Mouse (Mus musculus) embryonic facial prominence, embryonic 10.5 days (tissue): ENCODE results near the gene Bola3. TPM values are rescaled to one million over a fixed set of nuclear protein-coding genes. Genes with fewer than 3 reads are reported as not detected.
"Not testable (repeated sequence)": the region's sequence is repeated elsewhere in the genome, so short reads cannot be mapped to it uniquely, and the experiment has no call there.

ENCODE experiments used
- DNase-seq: peaks from one replicate; pipeline ENCODE4 v3.0.0-alpha.2; 2017; ENCODE audit warnings: low spot score
- H3K27ac ChIP-seq: fragments of 300-500 bp; sonication (generic); replicated peaks from 2 replicates; pipeline ENCODE4 v1.5.1; 2016; ENCODE audit warnings: mild to moderate bottlenecking
- H3K27me3 ChIP-seq: fragments of 300-500 bp; sonication (generic); replicated peaks from 2 replicates; pipeline ENCODE4 v1.6.1; 2016; ENCODE audit warnings: low read depth, mild to moderate bottlenecking; ENCODE audit not compliant: poor library complexity, severe bottlenecking
- H3K36me3 ChIP-seq: fragments of 300-500 bp; sonication (generic); replicated peaks from 2 replicates; pipeline ENCODE4 v1.6.1; 2016; ENCODE audit warnings: mild to moderate bottlenecking, moderate library complexity
- H3K4me1 ChIP-seq: fragments of 300-500 bp; sonication (generic); 2 replicates; pipeline ENCODE4 v1.6.1; 2016
- H3K4me3 ChIP-seq: fragments of 300-500 bp; sonication (generic); 2 replicates; pipeline ENCODE4 v1.5.1; 2016; ENCODE audit warnings: mild to moderate bottlenecking, moderate library complexity
- H3K9me3 ChIP-seq: fragments of 300-500 bp; sonication (generic); 2 replicates; pipeline ENCODE4 v1.6.1; 2016; ENCODE audit warnings: mild to moderate bottlenecking
- WGBS: fragments of 180-500 bp; shearing (Covaris S2); methylation state at CpG from one replicate; pipeline ENCODE4 v1.1.7; 2016; 5-methylcytosine and 5-hydroxymethylcytosine counted together
- polyA plus RNA-seq: library from polyadenylated mRNA; unstranded; fragments of >200 nt; fragmentation: Nextera tagmentation; extraction: Ambion mirVana; gene quantifications from 2 replicates; pipeline ENCODE4 v1.2.1, GENCODE M21; 2016

The Bola3 gene
- polyA plus RNA-seq, 1 experiment from 2014 or later, result 153 TPM

GRCm38 (mm10) chr6:83323652-83324419, 25.1 kb upstream of the Bola3 start:
- Histone ChIP-seq H3K4me3 (no peak overlapping the region), H3K27ac (no peak overlapping the region), H3K9me3 (no peaks in the 10 kb centered on the region), H3K36me3 (peaks cover 7% of the 10 kb centered on the region), H3K27me3 (no peaks in the 10 kb centered on the region), H3K4me1 (peaks cover 15% of the 10 kb centered on the region)
- no peak for DNase-seq
- 69% methylated on average over 8 of the region's 8 CpGs for WGBS

- peak; percentile 94 for DNase-seq
- no peaks in the 10 kb centered on the region for H3K27me3 ChIP-seq
- peak within 1 kb of the TSS; percentile 86 for H3K4me3 ChIP-seq
- WGBS, result 2% methylated on average over 65 of the region's 65 CpGs
- H3K9me3 ChIP-seq, result no peaks in the 10 kb centered on the region
- peak within 1 kb of the TSS; percentile 97 for H3K27ac ChIP-seq
- H3K4me1 ChIP-seq, result peaks cover 15% of the 10 kb centered on the region
- peaks cover 21% of the 10 kb centered on the region for H3K36me3 ChIP-seq
Measured at GRCm38 (mm10) chr6:83325525-83326393, 23.2 kb upstream of the Bola3 start, which contains the start of the genes Mthfd2 and Mob1a. TSS of gene Mthfd2 (minus strand) at chr6:83325908. TSS of gene Mob1a (plus strand) at chr6:83326016.

DNA sequence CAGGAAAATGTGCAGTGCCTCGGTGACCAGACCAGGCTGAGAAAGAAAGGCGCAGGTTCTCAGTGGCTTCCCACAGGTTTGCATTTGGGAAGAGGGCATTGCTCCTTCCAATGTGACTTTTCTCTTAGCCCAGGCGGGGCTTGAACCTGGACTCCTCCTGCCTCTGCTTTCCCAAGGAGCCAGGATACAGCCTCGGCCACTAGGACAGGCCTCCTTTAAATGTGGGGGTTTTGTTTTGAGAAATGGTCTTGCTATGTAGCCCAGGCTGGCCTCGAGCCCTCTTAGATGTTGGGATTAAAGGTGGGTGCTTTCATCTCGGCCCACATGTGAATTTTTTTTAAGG, 22.6 kb upstream of the Bola3 start:
- peaks cover 15% of the 10 kb centered on the region for H3K4me1 ChIP-seq
- 10% methylated on average over 6 of the region's 6 CpGs for WGBS
- DNase-seq, result no peak
- H3K27me3 ChIP-seq, result no peaks in the 10 kb centered on the region
- peak overlapping the region; percentile 86 for H3K4me3 ChIP-seq
- H3K27ac ChIP-seq, result peak overlapping the region; percentile 97
- peaks cover 27% of the 10 kb centered on the region for H3K36me3 ChIP-seq
- no peaks in the 10 kb centered on the region for H3K9me3 ChIP-seq

DNA sequence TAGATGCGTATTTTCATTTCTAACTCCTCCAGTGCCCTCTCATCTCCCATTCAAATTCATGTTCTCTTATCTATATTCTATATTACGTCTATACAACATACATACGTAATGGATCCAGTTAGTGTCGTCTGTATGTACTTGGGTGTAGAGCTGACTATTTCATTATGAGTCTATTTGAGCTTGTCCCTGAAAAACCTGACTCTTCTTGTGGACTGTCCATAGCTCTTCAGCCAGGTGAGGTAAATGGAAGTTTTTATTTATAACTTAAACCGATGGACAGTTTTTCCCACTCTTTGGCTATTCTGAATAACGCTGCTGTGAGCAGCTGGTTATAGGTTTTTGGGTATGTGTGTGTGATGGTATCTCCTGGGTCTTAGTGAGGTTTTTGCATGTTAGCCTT, 22.2 kb upstream of the Bola3 start:
- peaks cover 15% of the 10 kb centered on the region for H3K4me1 ChIP-seq
- H3K36me3 ChIP-seq, result peaks cover 31% of the 10 kb centered on the region
- H3K27ac ChIP-seq, result no peak overlapping the region
- DNase-seq, result no peak
- H3K27me3 ChIP-seq, result no peaks in the 10 kb centered on the region
- peak overlapping the region; percentile 86 for H3K4me3 ChIP-seq
- WGBS, result 77% methylated on average over 6 of the region's 6 CpGs
- H3K9me3 ChIP-seq, result no peaks in the 10 kb centered on the region

DNA sequence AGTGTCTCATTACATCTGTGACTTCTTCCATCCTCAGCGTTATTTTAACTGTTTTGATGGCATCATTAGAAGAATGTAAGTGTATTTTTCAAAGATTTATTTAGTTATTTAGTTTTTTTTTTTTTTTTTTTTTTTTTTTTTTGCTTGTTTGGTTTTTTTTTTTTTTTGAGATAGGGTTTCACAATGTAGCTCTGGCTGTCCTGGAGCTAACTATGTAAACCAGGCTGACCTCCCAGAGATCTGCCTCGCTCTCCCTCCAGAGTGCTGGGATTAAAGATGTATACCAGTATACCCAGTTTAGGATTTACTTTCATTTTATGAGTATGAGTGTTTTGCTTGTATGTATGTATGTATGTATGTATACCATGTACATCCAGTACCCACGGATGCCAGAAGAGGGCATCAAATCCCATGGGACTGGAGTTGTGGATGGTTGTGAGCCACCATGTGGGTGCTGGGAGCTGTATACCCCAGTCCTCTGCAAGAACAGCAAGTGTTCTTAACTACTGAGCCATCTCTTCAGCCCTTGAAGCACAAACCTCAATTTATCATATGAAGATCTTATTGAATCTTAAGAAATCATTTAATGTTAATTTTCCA, 21.3 kb upstream of the Bola3 start:
- DNase-seq, result no peak
- H3K27ac ChIP-seq, result no peak overlapping the region
- H3K27me3 ChIP-seq, result no peaks in the 10 kb centered on the region
- WGBS, result 88% methylated on average over 3 of the region's 3 CpGs
- H3K4me1 ChIP-seq, result peaks cover 15% of the 10 kb centered on the region
- H3K9me3 ChIP-seq, result no peaks in the 10 kb centered on the region
- H3K36me3 ChIP-seq, result peaks cover 40% of the 10 kb centered on the region
- H3K4me3 ChIP-seq, result peak overlapping the region; percentile 86; the same call in 1 of the 2 replicates

DNA sequence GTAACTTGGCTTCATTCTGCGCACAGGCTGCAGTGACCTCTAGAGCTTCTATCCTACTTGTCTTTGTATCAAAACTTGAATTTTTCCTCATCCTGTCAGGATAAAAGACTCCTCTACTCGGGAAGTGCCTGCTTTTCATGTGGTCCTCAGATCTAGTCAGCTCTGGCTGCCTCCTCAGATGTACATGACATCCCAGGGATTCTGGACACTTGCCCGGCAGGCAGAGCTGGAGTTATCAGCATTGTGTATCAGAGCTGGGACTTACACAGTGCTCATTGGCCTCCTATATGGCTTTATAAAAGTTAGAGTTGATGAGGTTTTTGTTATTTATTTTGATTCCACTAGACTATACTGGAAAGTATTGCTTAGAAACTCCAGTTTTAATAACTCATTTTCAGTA, 7.6 kb upstream of the Bola3 start:
- H3K4me3 ChIP-seq, result no peak overlapping the region
- H3K27ac ChIP-seq, result no peak overlapping the region
- H3K27me3 ChIP-seq, result no peaks in the 10 kb centered on the region
- no peak for DNase-seq
- H3K9me3 ChIP-seq, result no peaks in the 10 kb centered on the region
- no peaks in the 10 kb centered on the region for H3K4me1 ChIP-seq
- 83% methylated on average over 3 of the region's 3 CpGs for WGBS
- H3K36me3 ChIP-seq, result peaks cover 80% of the 10 kb centered on the region

GRCm38 (mm10) chr6:83342957-83343356, 6.0 kb upstream of the Bola3 start:
- peaks cover 68% of the 10 kb centered on the region for H3K36me3 ChIP-seq
- 96% methylated on average over 2 of the region's 2 CpGs for WGBS
- H3K27ac ChIP-seq, result no peak overlapping the region
- no peak for DNase-seq
- no peaks in the 10 kb centered on the region for H3K9me3 ChIP-seq
- no peaks in the 10 kb centered on the region for H3K4me1 ChIP-seq
- H3K4me3 ChIP-seq, result no peak overlapping the region
- no peaks in the 10 kb centered on the region for H3K27me3 ChIP-seq

DNA sequence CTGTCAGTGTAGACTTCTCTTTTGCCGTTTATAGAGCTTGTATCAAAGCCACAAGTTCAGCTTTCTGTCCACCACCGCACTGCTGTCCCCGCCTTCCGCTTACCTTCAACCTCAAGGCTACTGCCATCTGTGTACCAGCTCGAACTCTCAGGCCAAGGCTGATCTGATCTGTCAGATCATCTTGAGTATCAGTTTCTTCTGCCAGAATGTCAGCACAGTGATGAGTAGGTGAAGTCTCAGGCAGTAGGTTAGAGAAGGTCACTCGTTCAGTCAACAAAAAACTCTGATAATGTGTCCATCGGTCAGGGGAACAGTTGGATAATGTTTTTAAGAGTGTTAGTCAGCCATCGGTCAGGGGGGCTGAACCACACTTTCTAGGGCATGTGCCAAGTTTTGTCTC, 3.7 kb upstream of the Bola3 start:
- H3K27me3 ChIP-seq, H3K9me3 ChIP-seq, DNase-seq, H3K27ac ChIP-seq, H3K4me3 ChIP-seq: not testable (repeated sequence)
- H3K4me1 ChIP-seq, result peaks cover 16% of the 10 kb centered on the region
- 89% methylated on average over 8 of the region's 8 CpGs for WGBS
- peaks cover 46% of the 10 kb centered on the region for H3K36me3 ChIP-seq

GRCm38 (mm10) chr6:83347916-83348315, 1.0 kb upstream of the Bola3 start:
- Histone ChIP-seq H3K27me3 (no peaks in the 10 kb centered on the region), H3K4me3 (no peak overlapping the region), H3K4me1 (peaks cover 26% of the 10 kb centered on the region), H3K9me3 (no peaks in the 10 kb centered on the region), H3K36me3 (peaks cover 34% of the 10 kb centered on the region), H3K27ac (no peak overlapping the region)
- WGBS, result 91% methylated on average over 3 of the region's 3 CpGs
- DNase-seq, result no peak

DNA sequence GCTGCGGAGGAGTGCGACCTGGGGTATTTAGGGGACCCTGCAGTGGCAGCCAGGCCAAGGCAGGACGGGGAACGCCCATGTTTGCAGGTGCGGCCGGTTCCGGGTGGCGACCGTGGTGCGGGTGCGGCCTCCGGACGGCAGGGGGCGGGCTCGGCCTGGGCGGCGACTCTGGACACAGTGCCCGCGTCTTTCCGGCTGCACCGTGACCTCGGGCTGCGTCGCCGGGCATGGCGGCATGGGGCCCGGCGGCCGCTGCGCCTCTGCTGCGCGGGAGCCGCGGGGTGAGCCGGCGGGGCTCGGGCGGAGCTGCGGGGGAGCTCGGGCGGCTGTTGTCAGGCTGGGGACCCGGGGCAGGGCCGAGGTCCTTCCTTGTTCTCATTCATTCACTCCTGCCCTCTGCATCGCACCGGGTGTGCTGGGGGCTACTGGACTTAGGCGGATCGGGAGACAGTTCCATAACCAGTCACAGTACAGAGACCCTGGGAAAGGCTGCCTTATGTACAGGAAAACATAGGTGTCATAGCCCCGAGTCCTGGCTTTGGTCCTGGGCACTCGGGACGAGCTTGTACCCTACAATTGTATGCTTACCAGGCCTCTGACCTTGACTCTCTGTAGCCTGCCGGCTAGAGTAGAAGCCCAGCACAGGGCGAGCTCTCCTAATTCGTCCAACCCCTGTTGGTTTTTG, 469 bp downstream of the Bola3 start:
- H3K27ac ChIP-seq, result peak overlapping the region; percentile 94
- H3K27me3 ChIP-seq, result no peaks in the 10 kb centered on the region
- no peaks in the 10 kb centered on the region for H3K9me3 ChIP-seq
- under 1% methylated on average over 53 of the region's 53 CpGs for WGBS
- peaks cover 26% of the 10 kb centered on the region for H3K4me1 ChIP-seq
- H3K4me3 ChIP-seq, result peak overlapping the region; percentile 96
- H3K36me3 ChIP-seq, result peaks cover 38% of the 10 kb centered on the region
- peak; percentile 92 for DNase-seq

GRCm38 (mm10) chr6:83350172-83350571, 1.2 kb downstream of the Bola3 start:
- peak overlapping the region; percentile 94 for H3K27ac ChIP-seq
- 84% methylated on average over 7 of the region's 7 CpGs for whole genome bisulfite sequencing

GRCm38 (mm10) chr6:83350851-83351405, 2.0 kb downstream of the Bola3 start:
- Histone ChIP-seq H3K4me1 (peaks cover 26% of the 10 kb centered on the region), H3K27me3 (no peaks in the 10 kb centered on the region), H3K36me3 (peaks cover 49% of the 10 kb centered on the region), H3K27ac (peak overlapping the region; percentile 94), H3K9me3 (no peaks in the 10 kb centered on the region), H3K4me3 (no peak overlapping the region; the same call in 1 of the 2 replicates)
- WGBS, result 90% methylated on average over 16 of the region's 16 CpGs
- DNase-seq, result no peak

More at GRCm38 (mm10) chr6:83350172-83350571, 1.2 kb downstream of the Bola3 start:
- peaks cover 44% of the 10 kb centered on the region for H3K36me3 ChIP-seq
- no peaks in the 10 kb centered on the region for H3K27me3 ChIP-seq
- no peak for DNase-seq
- H3K4me3 ChIP-seq, result peak overlapping the region; percentile 96
- peaks cover 26% of the 10 kb centered on the region for H3K4me1 ChIP-seq
- no peaks in the 10 kb centered on the region for H3K9me3 ChIP-seq
